Mouse (Mus musculus): ENCODE measurements around the gene Rac1.

DNA sequence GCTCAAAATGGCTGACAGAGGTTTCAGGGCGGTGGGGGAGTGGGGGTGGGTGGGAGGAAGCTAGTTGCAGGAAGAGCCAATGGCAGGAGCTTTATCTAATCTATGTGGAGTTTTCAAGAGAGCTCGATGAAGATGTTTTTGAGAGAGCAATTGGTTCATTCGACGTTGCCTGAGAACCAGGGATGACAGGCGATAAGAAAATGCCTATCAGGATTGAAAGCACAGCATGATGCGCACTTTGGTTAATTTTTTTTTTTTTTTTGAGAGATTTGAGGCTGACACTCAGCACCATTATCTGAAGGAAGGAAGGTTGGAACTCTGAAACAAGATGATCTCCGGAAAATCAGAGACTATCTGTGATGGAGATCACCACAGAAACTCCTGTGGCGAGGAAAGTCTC lies 11.3 kb upstream of the Rac1 start:
- TF ChIP-seq EP300 (IDR thresholded peaks at IDR 0.05), result no peak
- no peak for TF ChIP-seq CTCF (IDR thresholded peaks at IDR 0.05)

All from lung, postnatal 0 days (tissue).